Mouse (Mus musculus): ENCODE results near the gene Klhl29.

DNA sequence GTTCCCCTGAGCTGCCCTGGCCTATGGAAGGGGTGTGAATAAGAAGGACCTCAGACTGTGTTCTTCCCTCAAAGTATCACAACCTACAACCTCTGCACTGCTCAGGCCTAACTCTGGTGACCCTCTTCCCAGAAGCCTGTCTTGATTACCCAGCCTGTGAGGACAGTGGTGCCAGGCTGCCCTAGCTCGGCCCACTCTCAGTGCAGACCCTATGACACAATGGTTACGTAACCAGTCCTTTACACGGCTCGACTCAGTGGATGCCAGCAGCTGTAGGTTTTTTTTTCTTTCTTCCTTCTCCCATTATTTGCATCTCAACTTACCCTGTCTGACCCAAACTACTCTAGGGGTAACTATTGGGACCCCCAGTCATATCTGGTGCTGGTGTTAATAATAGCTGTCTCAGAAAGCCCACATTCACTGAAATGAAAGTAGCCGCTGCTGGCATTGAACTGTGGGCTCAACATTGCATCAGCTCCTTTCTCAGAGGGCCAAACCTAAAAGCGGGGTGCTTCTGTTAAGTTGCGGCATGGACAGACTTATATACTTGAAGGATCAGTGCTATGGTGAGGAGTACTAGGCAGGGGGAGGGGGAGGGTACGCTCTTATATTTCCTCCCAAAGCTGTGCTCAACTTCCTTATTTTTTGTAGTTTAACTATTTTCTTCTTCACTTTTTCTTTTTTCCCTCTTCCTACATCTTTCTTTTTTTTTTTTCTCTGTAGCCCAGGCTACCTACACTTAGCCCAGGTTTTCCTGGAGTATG is 152.9 kb downstream of the Klhl29 start:
- TF ChIP-seq POLR2A (IDR thresholded peaks at IDR 0.05; ENCODE audit: insufficient read length, low read depth), result no peak
- TF ChIP-seq MAX (IDR thresholded peaks at IDR 0.05; ENCODE audit: low read depth), result no peak
- TF ChIP-seq USF1 (IDR thresholded peaks at IDR 0.05; ENCODE audit: low read depth), result no peak
- no peak for TF ChIP-seq TCF12 (IDR thresholded peaks at IDR 0.05; ENCODE audit: insufficient read depth, poor library complexity, severe bottlenecking)
- TF ChIP-seq E2F4 (IDR thresholded peaks at IDR 0.05; ENCODE audit: insufficient read depth), result no peak
- TF ChIP-seq POLR2AphosphoS2 (IDR thresholded peaks at IDR 0.05; ENCODE audit: insufficient read length, low read depth), result no peak
- TF ChIP-seq MYOG (IDR thresholded peaks at IDR 0.05; ENCODE audit: control insufficient read depth in 1 of 3, insufficient read depth in 1 of 3, insufficient read length in 2 of 3, low read depth in 2 of 3), result no peak
- TF ChIP-seq MYOD1 (IDR thresholded peaks at IDR 0.05; ENCODE audit: control insufficient read depth in 1 of 3, insufficient read length in 2 of 3, low read depth in 2 of 3), result no peak
- TF ChIP-seq CEBPB (IDR thresholded peaks at IDR 0.05; ENCODE audit: insufficient read depth, poor library complexity, severe bottlenecking), result no peak
- no peak for TF ChIP-seq SRF (IDR thresholded peaks at IDR 0.05; ENCODE audit: control insufficient read depth, insufficient read length, low read depth)

All from myocyte (in vitro differentiated cells).